Mouse (Mus musculus): ENCODE data around the gene Trap1a.
"Not testable (repeated sequence)": the region's sequence is repeated elsewhere in the genome, so short reads cannot be mapped to it uniquely, and the experiment has no call there.

Trap1a gene

DNA sequence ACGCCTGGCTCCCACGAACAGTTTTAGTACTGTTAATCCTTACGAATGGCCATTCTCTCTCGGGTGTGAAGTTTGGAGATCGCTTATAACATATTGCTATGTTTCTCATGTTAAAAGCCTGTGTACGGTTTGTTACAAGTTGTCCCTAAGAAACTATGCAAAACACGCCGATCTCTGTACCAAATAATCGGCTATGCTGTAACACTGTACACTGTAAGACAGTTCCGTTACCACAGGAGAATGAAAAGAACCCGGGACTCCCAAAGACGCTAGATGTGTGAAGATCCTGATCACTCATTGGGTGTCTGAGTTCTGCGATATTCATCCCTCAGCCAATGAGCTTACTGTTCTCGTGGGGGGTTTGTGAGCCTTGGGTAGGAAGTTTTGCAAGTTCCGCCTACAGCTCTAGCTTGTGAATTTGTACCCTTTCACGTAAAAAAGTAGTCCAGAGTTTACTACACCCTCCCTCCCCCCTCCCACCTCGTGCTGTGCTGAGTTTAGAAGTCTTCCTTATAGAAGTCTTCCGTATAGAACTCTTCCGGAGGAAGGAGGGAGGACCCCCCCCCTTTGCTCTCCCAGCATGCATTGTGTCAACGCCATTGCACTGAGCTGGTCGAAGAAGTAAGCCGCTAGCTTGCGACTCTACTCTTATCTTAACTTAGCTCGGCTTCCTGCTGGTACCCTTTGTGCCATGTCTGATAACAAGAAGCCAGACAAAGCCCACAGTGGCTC lies at the start of gene Trap1a:
TSS of gene Trap1a (plus strand) at position 421 of the 732 bp plus-strand sequence.
- ATAC-seq (ENCODE audit: low TSS enrichment), result no peak

GRCm38 (mm10) chrX:139293114-139293513 lies 40.4 kb upstream of the Trap1a start:
- ATAC-seq (ENCODE audit: low TSS enrichment), result no peak

DNA sequence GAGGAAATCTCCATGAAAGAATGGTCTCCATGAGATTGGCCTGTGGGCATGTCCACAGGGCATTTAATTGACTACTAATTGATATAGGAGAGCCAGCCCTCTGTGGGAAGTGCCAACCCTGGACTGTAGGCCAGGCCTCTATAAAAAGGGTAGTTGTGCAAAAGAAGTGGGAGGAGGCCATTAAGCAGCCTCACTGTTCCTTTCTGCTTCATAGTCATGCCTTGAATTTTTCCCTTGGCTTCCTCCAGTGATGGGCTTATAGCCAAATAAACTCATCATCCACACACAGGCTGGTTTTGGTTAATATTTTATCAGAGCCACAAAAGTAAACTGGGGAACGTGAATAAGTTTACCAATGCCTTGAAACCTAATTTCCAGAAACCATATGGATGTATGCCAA lies 38.2 kb upstream of the Trap1a start:
- ATAC-seq (ENCODE audit: low TSS enrichment), result no peak

GRCm38 (mm10) chrX:139317356-139317755 lies 16.1 kb upstream of the Trap1a start:
- ATAC-seq (ENCODE audit: low TSS enrichment), result not testable (repeated sequence)

- no peak for ATAC-seq (ENCODE audit: low TSS enrichment)
Observed at GRCm38 (mm10) chrX:139332583-139332982, 900 bp upstream of the Trap1a start.

GRCm38 (mm10) chrX:139334504-139335418 lies 1.3 kb downstream of the Trap1a start:
- no peak for ATAC-seq (ENCODE audit: low TSS enrichment)

GRCm38 (mm10) chrX:139335419-139336074 lies 2.1 kb downstream of the Trap1a start:
- no peak for ATAC-seq (ENCODE audit: low TSS enrichment)

DNA sequence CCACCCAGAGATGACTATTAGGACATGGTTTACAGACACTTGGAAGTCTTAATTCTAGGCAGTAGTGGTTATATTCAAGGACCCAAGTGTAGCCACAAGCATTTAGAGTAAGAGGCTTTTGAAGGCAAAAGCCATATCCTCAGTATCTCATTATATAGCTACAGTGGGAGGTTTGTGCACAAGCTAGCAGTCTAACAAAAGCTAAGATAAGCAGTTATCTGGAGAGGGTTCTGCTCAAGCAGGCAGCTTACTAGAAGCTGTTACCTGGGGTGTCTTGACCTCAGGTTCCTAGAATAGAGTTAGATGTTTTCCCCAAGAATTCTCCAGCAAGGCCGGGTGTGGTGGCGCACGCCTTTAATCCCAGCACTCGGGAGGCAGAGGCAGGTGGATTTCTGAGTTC lies 6.1 kb downstream of the Trap1a start:
- ATAC-seq (ENCODE audit: low TSS enrichment), result no peak

DNA sequence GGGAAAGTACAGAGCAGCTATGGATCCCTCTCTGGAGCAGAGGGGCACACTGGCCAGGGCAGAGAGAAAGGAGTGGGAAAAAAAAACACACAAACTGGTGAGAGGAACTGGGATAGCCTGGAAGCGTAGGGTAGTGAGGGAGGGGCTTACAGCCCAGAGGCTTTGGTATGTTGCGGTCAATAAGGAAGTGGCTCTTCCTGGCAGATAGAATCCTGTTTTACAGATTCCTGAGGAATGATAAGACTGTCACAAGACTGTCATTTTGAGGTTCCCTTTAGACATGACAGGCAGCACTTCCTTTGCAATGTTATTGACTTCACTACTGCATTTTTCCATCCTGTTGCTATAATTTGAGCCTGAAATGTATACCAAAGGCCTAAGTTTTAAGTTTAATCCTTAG lies 7.7 kb downstream of the Trap1a start:
- ATAC-seq (ENCODE audit: low TSS enrichment), result no peak

- no peak for ATAC-seq (ENCODE audit: low TSS enrichment)
Observed at GRCm38 (mm10) chrX:139352192-139352772, 18.8 kb downstream of the Trap1a start.

DNA sequence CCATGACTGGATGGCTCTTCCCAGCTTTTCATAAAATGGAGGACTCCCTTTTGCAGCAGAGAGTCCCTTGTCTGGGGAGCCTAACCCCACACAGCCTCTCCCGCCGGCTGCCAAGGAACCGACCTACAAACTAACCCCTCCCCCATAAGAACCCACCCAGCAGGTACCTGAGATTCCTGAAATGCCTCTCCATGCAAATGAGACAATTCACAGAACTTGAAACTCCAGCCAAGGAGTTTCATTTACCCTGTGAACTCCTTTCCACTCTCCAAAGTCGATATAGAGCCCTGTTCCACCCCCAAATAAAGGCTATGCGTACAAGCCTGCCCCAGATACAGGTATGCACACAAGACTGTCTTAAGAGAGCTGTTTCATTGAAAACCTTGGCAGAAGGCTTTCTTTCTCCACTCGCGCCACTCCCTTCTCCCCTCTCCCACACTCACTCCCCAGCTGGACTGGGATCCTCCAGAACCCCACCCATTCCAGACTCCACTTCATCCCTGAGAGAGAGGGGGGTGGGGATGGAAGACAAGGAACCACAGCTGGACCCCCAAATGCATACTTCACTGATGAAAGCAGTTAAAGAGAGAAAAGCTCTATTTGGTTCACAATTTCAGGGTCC lies 24.3 kb downstream of the Trap1a start:
- no peak for ATAC-seq (ENCODE audit: low TSS enrichment)

DNA sequence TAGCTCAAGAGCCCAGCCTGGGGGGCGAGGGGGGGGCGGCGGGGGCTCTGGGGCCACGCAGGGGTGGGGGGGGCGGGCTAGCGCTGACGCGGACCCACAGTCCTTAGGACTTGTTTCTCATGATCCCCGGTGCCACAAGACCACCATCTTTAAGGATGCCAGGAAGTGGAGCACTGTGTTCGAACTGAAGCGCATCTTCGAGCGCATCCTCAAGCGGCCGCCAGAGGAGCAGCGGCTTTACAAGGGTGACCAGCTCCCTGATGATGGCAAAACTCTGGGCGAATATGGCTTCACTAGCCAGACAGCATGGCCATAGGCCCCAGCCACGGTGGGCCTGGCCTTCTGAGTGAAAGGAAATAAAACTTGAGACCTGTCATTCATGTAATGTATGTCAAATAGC lies 24.9 kb downstream of the Trap1a start:
- ATAC-seq (ENCODE audit: low TSS enrichment), result no peak

DNA sequence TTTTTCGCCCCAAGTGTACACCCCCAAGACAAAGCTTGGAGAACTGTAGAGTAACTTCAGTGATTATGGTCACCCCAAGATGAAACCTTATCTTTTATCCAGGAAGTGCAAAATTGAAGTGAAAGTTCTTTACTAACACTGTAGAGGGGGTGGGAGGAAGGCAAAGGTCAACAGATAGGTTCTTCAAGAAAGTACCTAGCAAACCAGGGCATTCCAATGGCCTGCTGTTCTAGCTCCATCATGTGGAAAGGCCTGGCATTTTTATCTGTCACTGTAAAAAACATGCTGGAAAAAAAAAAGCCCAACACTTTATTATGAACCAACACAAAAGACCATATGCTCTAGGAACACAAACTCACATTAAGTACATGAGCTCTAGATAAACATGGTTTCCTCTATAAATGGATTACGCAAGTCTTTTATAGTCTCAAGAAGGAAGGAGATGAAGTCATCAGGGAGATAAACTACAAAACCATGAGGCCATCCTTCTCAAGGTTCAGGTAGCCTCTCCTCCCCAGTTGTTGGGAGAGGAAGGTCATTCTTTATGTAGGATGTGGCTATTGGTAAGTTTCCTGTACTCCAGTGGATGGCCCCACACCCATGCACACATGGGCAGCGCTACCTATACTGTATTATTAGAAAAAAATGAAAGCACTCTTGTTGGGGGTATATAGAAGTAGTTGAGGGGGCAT lies 33.5 kb downstream of the Trap1a start:
- ATAC-seq (ENCODE audit: low TSS enrichment), result no peak

- ATAC-seq (ENCODE audit: low TSS enrichment), result no peak
Observed at GRCm38 (mm10) chrX:139367529-139367908, 34.0 kb downstream of the Trap1a start.

GRCm38 (mm10) chrX:139369122-139369521 lies 35.6 kb downstream of the Trap1a start:
- ATAC-seq (ENCODE audit: low TSS enrichment), result 0 out of 2 replicates have a peak, but pooled peaks have one; percentile 57

GRCm38 (mm10) chrX:139372665-139373064 lies 39.2 kb downstream of the Trap1a start:
- no peak for ATAC-seq (ENCODE audit: low TSS enrichment)

Measured in frontal cortex, adult (tissue).